Mouse (Mus musculus) forebrain, embryonic 13.5 days (tissue): ENCODE measurements at regions not wholly inside any gene's neighbourhood (a gene's known extent, or its start where the extent isn't known, plus 50 kb on each side); places are given as distances from the start of the nearest gene placed in this dataset.

Experiments
- ATAC-seq: fragments of 200-750 bp; cut with Nextera tagmentation; 2 replicates; pipeline ENCODE4 v1.8.0; 2017
- H3K27ac ChIP-seq: fragments of 300-500 bp; sonication (generic); 2 replicates; pipeline ENCODE4 v1.5.1; 2015; ENCODE audit warnings: inconsistent platforms, mild to moderate bottlenecking, moderate library complexity
- H3K27me3 ChIP-seq: fragments of 300-500 bp; sonication (generic); 2 replicates; pipeline ENCODE4 v1.6.1; 2015; ENCODE audit warnings: mild to moderate bottlenecking, inconsistent platforms
- H3K36me3 ChIP-seq: fragments of 300-500 bp; sonication (generic); 2 replicates; pipeline ENCODE4 v1.6.1; 2015; ENCODE audit warnings: mild to moderate bottlenecking, inconsistent platforms; ENCODE audit not compliant: poor library complexity, severe bottlenecking
- H3K4me1 ChIP-seq: fragments of 300-500 bp; sonication (generic); 2 replicates; pipeline ENCODE4 v1.6.1; 2015; ENCODE audit warnings: inconsistent platforms
- H3K4me2 ChIP-seq: fragments of 300-500 bp; sonication (generic); 2 replicates; pipeline ENCODE4 v1.6.1; 2015; ENCODE audit warnings: inconsistent platforms, mild to moderate bottlenecking, moderate library complexity
- H3K4me3 ChIP-seq: fragments of 300-500 bp; sonication (generic); 2 replicates; pipeline ENCODE4 v1.5.1; 2015; ENCODE audit warnings: mild to moderate bottlenecking, inconsistent platforms
- H3K9ac ChIP-seq: fragments of 300-500 bp; sonication (generic); 2 replicates; pipeline ENCODE4 v1.6.1; 2015; ENCODE audit warnings: mild to moderate bottlenecking, inconsistent platforms
- H3K9me3 ChIP-seq: fragments of 300-500 bp; sonication (generic); replicated peaks from 2 replicates; pipeline ENCODE4 v1.6.1; 2016; ENCODE audit warnings: inconsistent platforms
- WGBS: fragments of 180-500 bp; shearing (Covaris S2); methylation state at CpG from one replicate; pipeline ENCODE4 v1.1.7; 2015; 5-methylcytosine and 5-hydroxymethylcytosine counted together

- 12% methylated on average over 4 of the region's 4 CpGs for WGBS
- Histone ChIP-seq H3K27ac (peak overlapping the region; percentile 60), H3K36me3 (no peaks in the 10 kb centered on the region), H3K4me3 (no peak overlapping the region), H3K9ac (no peak overlapping the region), H3K9me3 (no peaks in the 10 kb centered on the region), H3K27me3 (no peaks in the 10 kb centered on the region), H3K4me1 (peaks cover 14% of the 10 kb centered on the region), H3K4me2 (0 out of 2 replicates have a peak overlapping the region, but pooled peaks have one; percentile 17)
- peak; percentile 96 for ATAC-seq
These were observed 340.3 kb downstream of the Kif16b start for GRCm38 (mm10) chr2:142560896-142561500.

GRCm38 (mm10) chr2:142560400-142560799 lies 340.9 kb downstream of the Kif16b start:
- H3K9me3 ChIP-seq, result no peaks in the 10 kb centered on the region
- H3K4me2 ChIP-seq, result no peak overlapping the region
- no peak overlapping the region for H3K9ac ChIP-seq
- 56% methylated on average over 3 of the region's 3 CpGs for WGBS
- H3K27ac ChIP-seq, result peak overlapping the region; percentile 23; the same call in 1 of the 2 replicates
- H3K36me3 ChIP-seq, result no peaks in the 10 kb centered on the region
- ATAC-seq, result peak; percentile 51
- no peak overlapping the region for H3K4me3 ChIP-seq
- H3K4me1 ChIP-seq, result peaks cover 14% of the 10 kb centered on the region
- H3K27me3 ChIP-seq, result no peaks in the 10 kb centered on the region

GRCm38 (mm10) chr2:142559946-142560345 lies 341.4 kb downstream of the Kif16b start:
- ATAC-seq, result peak; percentile 46; the same call in 1 of the 2 replicates
- no peak overlapping the region for H3K27ac ChIP-seq
- no peaks in the 10 kb centered on the region for H3K27me3 ChIP-seq

DNA sequence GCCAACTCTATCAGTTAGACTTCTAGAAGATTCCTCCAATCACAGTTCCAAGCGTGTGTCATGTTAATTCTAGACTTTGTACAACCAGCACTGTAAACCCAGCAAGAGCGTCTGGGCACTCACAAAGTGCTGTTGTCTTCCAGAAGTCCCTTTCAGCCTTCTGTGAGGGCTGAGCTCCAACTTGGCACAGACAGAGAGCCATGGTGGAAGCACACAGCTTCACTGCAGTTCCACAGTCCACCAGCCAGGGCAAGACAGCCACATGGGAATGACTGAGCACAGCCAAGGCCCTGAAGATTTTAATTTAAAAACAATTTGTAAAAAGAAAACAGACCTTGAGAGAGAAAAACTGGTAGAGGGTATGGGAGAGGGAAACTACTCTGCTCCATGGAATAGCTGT lies 346.5 kb downstream of the Kif16b start:
- 85% methylated on average over 2 of the region's 2 CpGs for WGBS
- peaks cover 7% of the 10 kb centered on the region for H3K4me1 ChIP-seq
- H3K4me3 ChIP-seq, result no peak overlapping the region
- peak; percentile 74; the same call in 1 of the 2 replicates for ATAC-seq
- no peak overlapping the region for H3K27ac ChIP-seq
- H3K27me3 ChIP-seq, result no peaks in the 10 kb centered on the region
- H3K9me3 ChIP-seq, result no peaks in the 10 kb centered on the region
- H3K4me2 ChIP-seq, result no peak overlapping the region
- H3K9ac ChIP-seq, result no peak overlapping the region
- H3K36me3 ChIP-seq, result no peaks in the 10 kb centered on the region

More at GRCm38 (mm10) chr2:142559946-142560345, 341.4 kb downstream of the Kif16b start:
- no peak overlapping the region for H3K9ac ChIP-seq
- H3K4me3 ChIP-seq, result no peak overlapping the region
- H3K36me3 ChIP-seq, result no peaks in the 10 kb centered on the region
- H3K4me1 ChIP-seq, result peaks cover 14% of the 10 kb centered on the region
- H3K4me2 ChIP-seq, result no peak overlapping the region
- H3K9me3 ChIP-seq, result no peaks in the 10 kb centered on the region

DNA sequence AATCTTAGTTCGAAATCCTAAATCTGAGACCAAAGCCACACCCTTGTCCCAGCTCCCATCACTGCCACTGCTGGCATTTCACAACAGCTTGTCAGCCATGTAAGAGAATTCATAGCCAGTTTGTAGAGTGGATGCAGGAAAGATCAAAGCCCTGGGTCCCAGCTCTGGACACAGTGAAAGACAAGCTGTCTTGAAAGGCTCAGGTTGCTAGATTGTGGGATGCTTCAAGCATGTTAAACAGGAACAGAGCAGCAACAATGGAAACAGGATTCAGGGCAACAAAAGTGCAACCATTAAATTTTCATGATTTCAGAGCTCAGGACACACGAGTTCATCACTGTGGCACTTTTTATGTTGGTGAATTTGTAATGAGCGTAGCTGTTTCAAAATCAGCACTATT lies 349.6 kb downstream of the Kif16b start:
- no peak for ATAC-seq
- peaks cover 5% of the 10 kb centered on the region for H3K4me1 ChIP-seq
- no peak overlapping the region for H3K4me3 ChIP-seq
- no peaks in the 10 kb centered on the region for H3K9me3 ChIP-seq
- 60% methylated on average over 3 of the region's 3 CpGs for whole genome bisulfite sequencing
- no peak overlapping the region for H3K4me2 ChIP-seq
- no peaks in the 10 kb centered on the region for H3K27me3 ChIP-seq
- no peak overlapping the region for H3K9ac ChIP-seq
- H3K27ac ChIP-seq, result no peak overlapping the region
- no peaks in the 10 kb centered on the region for H3K36me3 ChIP-seq

GRCm38 (mm10) chr2:142548766-142549165 lies 352.6 kb downstream of the Kif16b start:
- no peaks in the 10 kb centered on the region for H3K9me3 ChIP-seq
- H3K36me3 ChIP-seq, result no peaks in the 10 kb centered on the region
- H3K27me3 ChIP-seq, result no peaks in the 10 kb centered on the region
- H3K4me3 ChIP-seq, result no peak overlapping the region
- no peak overlapping the region for H3K27ac ChIP-seq
- WGBS, result 90% methylated on average over 4 of the region's 4 CpGs
- ATAC-seq, result no peak; the same call in 1 of the 2 replicates
- peaks cover 5% of the 10 kb centered on the region for H3K4me1 ChIP-seq
- H3K9ac ChIP-seq, result no peak overlapping the region
- no peak overlapping the region for H3K4me2 ChIP-seq

GRCm38 (mm10) chr2:142544937-142545336 lies 356.4 kb downstream of the Kif16b start:
- Histone ChIP-seq H3K36me3 (no peaks in the 10 kb centered on the region), H3K4me1 (no peaks in the 10 kb centered on the region), H3K9ac (no peak overlapping the region), H3K4me2 (no peak overlapping the region), H3K9me3 (no peaks in the 10 kb centered on the region), H3K27me3 (no peaks in the 10 kb centered on the region), H3K27ac (no peak overlapping the region), H3K4me3 (no peak overlapping the region)
- 83% methylated on average over 6 of the region's 6 CpGs for WGBS
- peak; percentile 83; the same call in 1 of the 2 replicates for ATAC-seq

DNA sequence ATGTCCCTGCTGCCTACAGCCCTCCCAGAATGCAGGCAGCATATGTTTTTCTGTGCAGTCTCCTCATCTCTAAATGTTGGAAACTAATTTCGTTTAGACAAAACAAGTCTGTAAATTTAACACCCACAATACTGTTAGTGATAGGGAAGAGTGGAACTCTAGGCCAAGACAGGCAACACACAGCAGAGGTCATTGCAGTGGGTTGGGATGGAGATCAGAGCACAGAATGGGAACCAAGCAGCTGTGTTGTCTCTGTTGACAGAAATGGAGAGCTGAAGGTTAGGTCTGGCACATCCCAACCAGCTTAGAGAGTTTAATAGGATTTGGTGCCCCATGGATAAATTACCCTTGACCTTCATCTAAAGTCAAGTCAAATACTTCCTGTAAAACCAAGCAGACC lies 361.4 kb downstream of the Kif16b start:
- 75% methylated on average over 1 of the region's 1 CpGs for WGBS
- Histone ChIP-seq H3K27ac (no peak overlapping the region), H3K9ac (no peak overlapping the region), H3K9me3 (no peaks in the 10 kb centered on the region), H3K4me2 (no peak overlapping the region), H3K27me3 (no peaks in the 10 kb centered on the region), H3K36me3 (no peaks in the 10 kb centered on the region), H3K4me3 (no peak overlapping the region), H3K4me1 (no peaks in the 10 kb centered on the region)
- no peak for ATAC-seq

DNA sequence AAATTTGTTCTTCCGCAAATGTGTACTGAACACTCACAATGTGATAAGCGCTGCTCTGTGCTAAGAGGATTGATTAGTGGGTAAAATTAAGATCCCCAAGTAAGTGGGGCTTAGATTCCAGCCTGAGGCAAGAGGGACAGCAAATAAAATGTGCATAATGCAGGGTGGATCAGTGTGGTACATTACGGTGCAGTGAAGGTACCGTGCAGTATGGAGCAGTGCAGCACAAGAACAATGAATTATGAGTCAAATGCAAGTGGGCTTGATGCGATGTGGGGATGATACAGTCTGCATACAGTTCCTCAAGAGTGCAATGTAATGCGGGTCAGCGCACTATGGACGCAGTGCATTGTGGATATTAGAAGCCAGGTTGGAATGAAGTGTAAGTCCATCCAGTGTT lies 367.8 kb downstream of the Kif16b start:
- H3K9me3 ChIP-seq, result no peaks in the 10 kb centered on the region
- no peaks in the 10 kb centered on the region for H3K27me3 ChIP-seq
- 95% methylated on average over 8 of the region's 8 CpGs for WGBS
- H3K9ac ChIP-seq, result no peak overlapping the region
- no peak overlapping the region for H3K4me3 ChIP-seq
- no peaks in the 10 kb centered on the region for H3K36me3 ChIP-seq
- no peak overlapping the region for H3K27ac ChIP-seq
- ATAC-seq, result no peak
- no peaks in the 10 kb centered on the region for H3K4me1 ChIP-seq
- no peak overlapping the region for H3K4me2 ChIP-seq

- WGBS, result 88% methylated on average over 5 of the region's 5 CpGs
- ATAC-seq, result no peak
These were observed 378.9 kb downstream of the Kif16b start for GRCm38 (mm10) chr2:142522471-142522870.

GRCm38 (mm10) chr2:142517731-142518130 lies 383.6 kb downstream of the Kif16b start:
- WGBS, result 92% methylated on average over 3 of the region's 3 CpGs
- no peaks in the 10 kb centered on the region for H3K9me3 ChIP-seq
- no peak for ATAC-seq

More at GRCm38 (mm10) chr2:142522471-142522870, 378.9 kb downstream of the Kif16b start:
- no peaks in the 10 kb centered on the region for H3K4me1 ChIP-seq
- H3K27ac ChIP-seq, result no peak overlapping the region
- H3K27me3 ChIP-seq, result no peaks in the 10 kb centered on the region
- H3K4me3 ChIP-seq, result no peak overlapping the region
- H3K9me3 ChIP-seq, result no peaks in the 10 kb centered on the region
- no peak overlapping the region for H3K4me2 ChIP-seq
- H3K9ac ChIP-seq, result no peak overlapping the region
- no peaks in the 10 kb centered on the region for H3K36me3 ChIP-seq

DNA sequence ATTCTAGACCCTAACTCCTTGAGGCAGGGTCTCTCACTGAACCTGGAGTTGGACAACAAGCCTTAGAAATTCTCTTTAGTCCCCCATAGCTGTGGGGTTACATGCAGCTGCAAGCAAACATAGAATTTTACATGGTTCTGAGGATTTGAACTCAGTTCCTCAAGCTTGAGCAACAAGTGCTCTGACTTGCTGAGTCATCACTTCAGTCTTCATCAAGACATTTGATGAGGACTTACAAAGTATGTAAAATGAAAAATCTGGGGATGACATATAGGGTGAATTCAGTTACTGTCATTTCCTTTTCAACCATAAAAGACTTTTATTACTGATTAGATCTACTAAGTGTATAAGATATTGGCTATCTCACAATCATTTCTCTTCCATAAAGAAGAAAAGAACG lies 396.1 kb downstream of the Kif16b start:
- WGBS, result 90% methylated on average over 1 of the region's 1 CpGs
- H3K4me3 ChIP-seq, result no peak overlapping the region
- H3K9me3 ChIP-seq, result no peaks in the 10 kb centered on the region
- no peaks in the 10 kb centered on the region for H3K27me3 ChIP-seq
- H3K9ac ChIP-seq, result no peak overlapping the region
- no peak overlapping the region for H3K4me2 ChIP-seq
- H3K36me3 ChIP-seq, result no peaks in the 10 kb centered on the region
- no peak for ATAC-seq
- H3K27ac ChIP-seq, result no peak overlapping the region
- no peaks in the 10 kb centered on the region for H3K4me1 ChIP-seq

More at GRCm38 (mm10) chr2:142517731-142518130, 383.6 kb downstream of the Kif16b start:
- Histone ChIP-seq H3K4me3 (no peak overlapping the region), H3K4me1 (no peaks in the 10 kb centered on the region), H3K27ac (no peak overlapping the region), H3K9ac (no peak overlapping the region), H3K36me3 (no peaks in the 10 kb centered on the region), H3K4me2 (no peak overlapping the region), H3K27me3 (no peaks in the 10 kb centered on the region)
